In the genomic region with DNA sequence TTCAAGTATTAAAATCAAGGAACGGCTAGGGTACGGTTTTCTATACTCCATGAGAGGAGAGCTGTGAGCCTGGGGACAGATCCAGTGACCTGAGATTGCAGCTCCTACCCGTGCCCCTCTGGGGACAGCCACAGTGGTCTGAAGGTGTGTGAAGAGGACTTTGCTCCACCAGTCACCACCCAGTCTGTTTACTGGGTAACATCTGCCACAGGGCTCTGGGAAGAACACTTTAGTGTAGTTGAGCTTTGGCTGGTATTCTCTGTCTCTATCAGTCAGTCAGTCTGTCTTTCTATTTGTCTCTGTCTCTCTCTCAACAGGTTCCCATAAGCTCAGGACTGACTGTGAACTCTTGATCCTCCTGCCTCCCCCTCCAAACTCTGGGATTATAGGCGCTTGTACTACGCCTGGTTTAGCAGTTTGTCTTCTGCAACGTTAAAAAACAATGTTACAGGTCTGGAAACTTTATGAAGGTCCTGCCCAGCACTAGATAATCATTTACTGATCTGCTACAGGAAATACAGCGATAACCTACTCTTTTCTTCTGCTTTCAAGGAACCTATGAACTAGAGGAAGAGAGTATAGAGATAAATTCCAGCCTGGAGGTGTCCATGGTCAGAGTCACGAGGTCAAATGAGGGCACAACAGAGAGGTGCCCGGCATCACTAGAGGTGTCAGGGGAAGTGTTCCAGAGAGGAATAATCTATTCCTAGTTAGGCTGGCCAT, we compare ENCODE assay signal across 12 mouse cellular contexts. TPM values are rescaled to one million over a fixed set of nuclear protein-coding genes. Genes with fewer than 3 reads are reported as not detected.
DNase-seq lines count a peak whose midpoint lies in the region; ATAC-seq and TF ChIP-seq lines count a peak whose summit lies in the region.
"Had no signal": no experiment of that assay in that cellular context is flagged by ENCODE, and none has a peak within 500 bp of the region (broad histone marks: within the 10 kb centered on the region; RNA-seq: fewer than 3 reads in every experiment).

No protein-coding gene starts in this region.

- no peak for ATAC-seq in forebrain, embryonic 13.5 days
- ATAC-seq in forebrain, embryonic 12.5 days (ENCODE audit: low FRiP score) = no peak
- no peak for ATAC-seq in kidney, postnatal 0 days (replicated peaks; ENCODE audit: low FRiP score, low read depth)
- no peak for ATAC-seq in heart, embryonic 11.5 days (replicated peaks; ENCODE audit: insufficient number of reproducible peaks, low FRiP score, low TSS enrichment)
- peak; percentile 89 for ATAC-seq in intestine, postnatal 0 days

- H3K27ac ChIP-seq in forebrain, embryonic 13.5 days = 0 out of 2 replicates have a peak overlapping the region, but pooled peaks have one; percentile 15
- no peak overlapping the region for H3K27ac ChIP-seq in forebrain, embryonic 12.5 days
- 0 out of 2 replicates have a peak overlapping the region, but pooled peaks have one; percentile 27 for H3K27ac ChIP-seq in kidney, postnatal 0 days
- H3K27ac ChIP-seq in heart, embryonic 11.5 days (ENCODE audit: low read depth, low read length) = peak overlapping the region; percentile 97
- H3K27ac ChIP-seq in intestine, postnatal 0 days (ENCODE audit: low read depth, low read length) = peak overlapping the region; percentile 70
- H3K27ac ChIP-seq in layer of hippocampus, adult 2 months = no peak overlapping the region

- H3K36me3 ChIP-seq in forebrain, embryonic 13.5 days (ENCODE audit: poor library complexity, severe bottlenecking) = no peaks in the 10 kb centered on the region
- H3K36me3 ChIP-seq in forebrain, embryonic 12.5 days (replicated peaks) = no peaks in the 10 kb centered on the region
- H3K36me3 ChIP-seq in kidney, postnatal 0 days (ENCODE audit: insufficient read depth, low read length) = no peaks in the 10 kb centered on the region
- no peaks in the 10 kb centered on the region for H3K36me3 ChIP-seq in heart, embryonic 11.5 days (ENCODE audit: control insufficient read depth, insufficient read depth, low read length)
- H3K36me3 ChIP-seq in intestine, postnatal 0 days (ENCODE audit: control insufficient read depth, insufficient read depth) = no peaks in the 10 kb centered on the region

- H3K9me3 ChIP-seq in forebrain, embryonic 13.5 days (replicated peaks) = no peaks in the 10 kb centered on the region
- H3K9me3 ChIP-seq in forebrain, embryonic 12.5 days = no peaks in the 10 kb centered on the region
- H3K9me3 ChIP-seq in kidney, postnatal 0 days (replicated peaks; ENCODE audit: low read length) = 0 out of 2 replicates have a peak, but pooled peaks cover 3% of the 10 kb centered on the region
- no peaks in the 10 kb centered on the region for H3K9me3 ChIP-seq in heart, embryonic 11.5 days (replicated peaks; ENCODE audit: control insufficient read depth, low read length)
- H3K9me3 ChIP-seq in intestine, postnatal 0 days (ENCODE audit: control insufficient read depth) = no peaks in the 10 kb centered on the region

- no peak overlapping the region for H3K4me2 ChIP-seq in forebrain, embryonic 13.5 days
- no peak overlapping the region for H3K4me2 ChIP-seq in forebrain, embryonic 12.5 days
- no peak overlapping the region for H3K4me2 ChIP-seq in kidney, postnatal 0 days (ENCODE audit: low read length)
- peak overlapping the region; percentile 31 for H3K4me2 ChIP-seq in heart, embryonic 11.5 days
- peak overlapping the region; percentile 55 for H3K4me2 ChIP-seq in intestine, postnatal 0 days (replicated peaks; ENCODE audit: low read depth)

- 0 out of 2 replicates have a peak, but pooled peaks cover 3% of the 10 kb centered on the region for H3K4me1 ChIP-seq in forebrain, embryonic 13.5 days
- H3K4me1 ChIP-seq in forebrain, embryonic 12.5 days = no peaks in the 10 kb centered on the region; the same call in 1 of the 2 replicates
- H3K4me1 ChIP-seq in kidney, postnatal 0 days (replicated peaks; ENCODE audit: insufficient read depth, low read length) = no peaks in the 10 kb centered on the region
- H3K4me1 ChIP-seq in heart, embryonic 11.5 days (ENCODE audit: control insufficient read depth, insufficient read depth, low read length) = peaks cover 20% of the 10 kb centered on the region
- H3K4me1 ChIP-seq in intestine, postnatal 0 days (replicated peaks; ENCODE audit: control insufficient read depth, insufficient read depth, low read length) = 0 out of 2 replicates have a peak, but pooled peaks cover 5% of the 10 kb centered on the region

- TF ChIP-seq CTCF in kidney, postnatal 0 days (IDR thresholded peaks at IDR 0.05; ENCODE audit: low read depth) = no peak
- no peak for TF ChIP-seq CTCF in intestine, postnatal 0 days (IDR thresholded peaks at IDR 0.05; ENCODE audit: low read depth)
- no peak for TF ChIP-seq CTCF in layer of hippocampus, adult 2 months (conservative IDR thresholded peaks at IDR 0.05)

- H3K9ac ChIP-seq in forebrain, embryonic 13.5 days = no peak overlapping the region
- H3K9ac ChIP-seq in forebrain, embryonic 12.5 days = no peak overlapping the region
- no peak overlapping the region for H3K9ac ChIP-seq in kidney, postnatal 0 days (ENCODE audit: low read depth, low read length)
- peak overlapping the region; percentile 56; the same call in 1 of the 2 replicates for H3K9ac ChIP-seq in heart, embryonic 11.5 days (ENCODE audit: low read depth, low read length)
- no peak overlapping the region for H3K9ac ChIP-seq in intestine, postnatal 0 days (ENCODE audit: low read depth, low read length)

- no peaks in the 10 kb centered on the region for H3K27me3 ChIP-seq in forebrain, embryonic 13.5 days
- no peaks in the 10 kb centered on the region for H3K27me3 ChIP-seq in forebrain, embryonic 12.5 days
- H3K27me3 ChIP-seq in kidney, postnatal 0 days (ENCODE audit: insufficient read depth, low read length) = no peaks in the 10 kb centered on the region
- H3K27me3 ChIP-seq in heart, embryonic 11.5 days (ENCODE audit: control insufficient read depth, insufficient read depth, low read length) = no peaks in the 10 kb centered on the region
- no peaks in the 10 kb centered on the region for H3K27me3 ChIP-seq in intestine, postnatal 0 days (replicated peaks; ENCODE audit: control insufficient read depth, insufficient read depth, low read length)
- H3K27me3 ChIP-seq: megakaryocyte, embryonic 14.5 days had no signal

- no peak overlapping the region for H3K4me3 ChIP-seq in forebrain, embryonic 13.5 days
- H3K4me3 ChIP-seq in forebrain, embryonic 12.5 days (replicated peaks) = no peak overlapping the region
- H3K4me3 ChIP-seq in kidney, postnatal 0 days (replicated peaks; ENCODE audit: low read depth, low read length) = no peak overlapping the region
- no peak overlapping the region for H3K4me3 ChIP-seq in heart, embryonic 11.5 days (ENCODE audit: low read depth, low read length)
- peak overlapping the region; percentile 1; the same call in 1 of the 2 replicates for H3K4me3 ChIP-seq in intestine, postnatal 0 days (ENCODE audit: low read depth, low read length)
- H3K4me3 ChIP-seq in layer of hippocampus, adult 2 months = no peak overlapping the region
- H3K4me3 ChIP-seq: megakaryocyte, embryonic 14.5 days had no signal

- WGBS in forebrain, embryonic 13.5 days = 79% methylated on average over 9 of the region's 9 CpGs
- WGBS in forebrain, embryonic 12.5 days = 77% methylated on average over 9 of the region's 9 CpGs
- WGBS in kidney, postnatal 0 days = 56% methylated on average over 9 of the region's 9 CpGs
- whole genome bisulfite sequencing in heart, embryonic 11.5 days (ENCODE audit: insufficient replicate concordance) = 55% methylated on average over 9 of the region's 9 CpGs
- WGBS in intestine, postnatal 0 days = 39% methylated on average over 9 of the region's 9 CpGs

- no peak for DNase-seq in kidney, postnatal 0 days (ENCODE audit: low spot score)
- no peak for DNase-seq in kidney, postnatal 10 days
- no peak for DNase-seq in layer of hippocampus, adult 2 months (ENCODE audit: low spot score in 2 of 2)
- no peak for DNase-seq in layer of hippocampus, adult 9-10 months (ENCODE audit: low spot score)
- DNase-seq: adrenal gland, postnatal 10 days; cerebellum, postnatal 36 days; thymus, adult 18-20 months had no signal

RNA-seq across cellular contexts. Expression of gene Slc38a2, which starts 50.2 kb away (rescaled TPM):
- polyA plus RNA-seq in forebrain, embryonic 13.5 days (2015; fragmentation: Nextera tagmentation; extraction: Ambion mirVana) = 148 and 156 TPM in 2 replicates
- 199 TPM in 2 replicates for polyA plus RNA-seq in forebrain, embryonic 12.5 days (2016; fragmentation: Nextera tagmentation; extraction: Ambion mirVana)
- polyA plus RNA-seq in kidney, postnatal 0 days (2015; fragmentation: Nextera tagmentation; extraction: Ambion mirVana) = 111 and 113 TPM in 2 replicates
- polyA plus RNA-seq in heart, embryonic 11.5 days (2014; fragmentation: Nextera tagmentation; extraction: Ambion mirVana) = 139 and 157 TPM in 2 replicates
- 27.9 and 28.5 TPM in 2 replicates for polyA plus RNA-seq in intestine, postnatal 0 days (2015; fragmentation: Nextera tagmentation; extraction: Ambion mirVana)
- 10 to 100 TPM; 73.5 to 78.1 TPM for total RNA-seq in layer of hippocampus, adult 2 months (2021)

Comparison
In these comparisons a context has a peak if more than half of its experiments do, and no peak if none do; other contexts are left out.
1. H3K27ac ChIP-seq: peak in forebrain, embryonic 13.5 days (single experiment), kidney, postnatal 0 days (single experiment), heart, embryonic 11.5 days (single experiment) and intestine, postnatal 0 days (single experiment); none in forebrain, embryonic 12.5 days (single experiment) and layer of hippocampus, adult 2 months (single experiment).
2. H3K4me2 ChIP-seq: peak in heart, embryonic 11.5 days (single experiment) and intestine, postnatal 0 days (single experiment); none in forebrain, embryonic 13.5 days (single experiment), forebrain, embryonic 12.5 days (single experiment) and kidney, postnatal 0 days (single experiment).